Mouse (Mus musculus) frontal cortex, postnatal 25 days (tissue): Measurements from ENCODE around the gene Atp2b2.

Source experiments
- DNase-seq, 2 experiments: peaks; one replicate each; pipeline ENCODE4 v3.0.0; 2022; ENCODE audit warnings: low spot score in 2 of 2

Atp2b2 gene

GRCm38 (mm10) chr6:113857310-113857873 is 185.0 kb downstream of the Atp2b2 start:
- no peak for DNase-seq

- peak; percentile 52 to 54 for DNase-seq
These were observed 185.6 kb downstream of the Atp2b2 start for GRCm38 (mm10) chr6:113856790-113857189.

- no peak for DNase-seq
These were observed 186.2 kb downstream of the Atp2b2 start for GRCm38 (mm10) chr6:113856095-113856646.

- no peak for DNase-seq
These were observed 186.8 kb downstream of the Atp2b2 start for GRCm38 (mm10) chr6:113855581-113855980.

- no peak for DNase-seq
These were observed 190.1 kb downstream of the Atp2b2 start for GRCm38 (mm10) chr6:113852318-113852717.

GRCm38 (mm10) chr6:113849819-113850218 is 192.6 kb downstream of the Atp2b2 start:
- no peak for DNase-seq

GRCm38 (mm10) chr6:113848655-113849054 is 193.8 kb downstream of the Atp2b2 start:
- DNase-seq: no peak

GRCm38 (mm10) chr6:113847092-113847491 is 195.3 kb downstream of the Atp2b2 start:
- no peak for DNase-seq

GRCm38 (mm10) chr6:113843248-113843647 is 199.2 kb downstream of the Atp2b2 start:
- no peak for DNase-seq

GRCm38 (mm10) chr6:113838493-113838892 is 203.9 kb downstream of the Atp2b2 start:
- DNase-seq: no peak

GRCm38 (mm10) chr6:113837740-113838139 is 204.7 kb downstream of the Atp2b2 start:
- DNase-seq: no peak

GRCm38 (mm10) chr6:113836545-113836944 is 205.9 kb downstream of the Atp2b2 start:
- DNase-seq: no peak

- no peak for DNase-seq
These were observed 211.9 kb downstream of the Atp2b2 start for GRCm38 (mm10) chr6:113830463-113830862.

- DNase-seq: no peak
These were observed 215.1 kb downstream of the Atp2b2 start for GRCm38 (mm10) chr6:113827309-113827708.

GRCm38 (mm10) chr6:113822417-113822816 is 220.0 kb downstream of the Atp2b2 start:
- DNase-seq: peak; percentile 68 to 71

GRCm38 (mm10) chr6:113816690-113817089 is 225.7 kb downstream of the Atp2b2 start:
- DNase-seq: no peak

- DNase-seq: no peak
These were observed 231.0 kb downstream of the Atp2b2 start for GRCm38 (mm10) chr6:113811462-113811861.

GRCm38 (mm10) chr6:113810667-113811066 is 231.7 kb downstream of the Atp2b2 start:
- DNase-seq: no peak

- DNase-seq: no peak
These were observed 236.2 kb downstream of the Atp2b2 start for GRCm38 (mm10) chr6:113806241-113806640.

GRCm38 (mm10) chr6:113801233-113801632 is 241.2 kb downstream of the Atp2b2 start:
- peak; percentile 43 to 54 for DNase-seq

GRCm38 (mm10) chr6:113799915-113800314 is 242.5 kb downstream of the Atp2b2 start:
- DNase-seq: no peak

GRCm38 (mm10) chr6:113799349-113799748 is 243.1 kb downstream of the Atp2b2 start:
- DNase-seq: no peak

GRCm38 (mm10) chr6:113798921-113799320 is 243.5 kb downstream of the Atp2b2 start:
- no peak for DNase-seq

GRCm38 (mm10) chr6:113795241-113795702 is 247.1 kb downstream of the Atp2b2 start:
- DNase-seq: peak in 1 of 2 experiments; percentile 34
